Mouse (Mus musculus): ENCODE results near the gene Sinhcaf. TPM values are rescaled to one million over a fixed set of nuclear protein-coding genes. Genes with fewer than 3 reads are reported as not detected.
"Not testable (repeated sequence)": the region's sequence is repeated elsewhere in the genome, so short reads cannot be mapped to it uniquely, and the experiment has no call there.

Gene Sinhcaf
- polyA plus RNA-seq, 1 experiment from 2014 or later, result 144 TPM

GRCm38 (mm10) chr6:148911906-148912305, 34.4 kb downstream of the Sinhcaf start:
- not testable (repeated sequence) for H3K27me3 ChIP-seq; H3K4me2 ChIP-seq; H3K27ac ChIP-seq; H3K4me3 ChIP-seq (replicated peaks); H3K4me1 ChIP-seq; H3K9ac ChIP-seq; ATAC-seq (replicated peaks; ENCODE audit: low FRiP score); H3K36me3 ChIP-seq; H3K9me3 ChIP-seq (replicated peaks)
- WGBS, result 89% methylated on average over 8 of the region's 8 CpGs

- no peak overlapping the region for H3K27ac ChIP-seq
- ATAC-seq (replicated peaks; ENCODE audit: low FRiP score), result no peak
- no peak overlapping the region for H3K4me3 ChIP-seq (replicated peaks)
- H3K9ac ChIP-seq, result no peak overlapping the region
- no peaks in the 10 kb centered on the region for H3K4me1 ChIP-seq
- H3K27me3 ChIP-seq, result no peaks in the 10 kb centered on the region
- H3K36me3 ChIP-seq, result no peaks in the 10 kb centered on the region
- no peak overlapping the region for H3K4me2 ChIP-seq
- no peaks in the 10 kb centered on the region for H3K9me3 ChIP-seq (replicated peaks)
- WGBS, result 93% methylated on average over 9 of the region's 9 CpGs
Measured at GRCm38 (mm10) chr6:148906958-148907357, 39.3 kb downstream of the Sinhcaf start.

- no peaks in the 10 kb centered on the region for H3K27me3 ChIP-seq
- no peak for ATAC-seq (replicated peaks; ENCODE audit: low FRiP score)
- H3K4me1 ChIP-seq, result no peaks in the 10 kb centered on the region
- no peaks in the 10 kb centered on the region for H3K36me3 ChIP-seq
- WGBS, result 78% methylated on average over 3 of the region's 3 CpGs
- no peak overlapping the region for H3K27ac ChIP-seq
- H3K9me3 ChIP-seq (replicated peaks), result no peaks in the 10 kb centered on the region
- H3K9ac ChIP-seq, result no peak overlapping the region
- no peak overlapping the region for H3K4me3 ChIP-seq (replicated peaks)
- H3K4me2 ChIP-seq, result no peak overlapping the region
Measured at GRCm38 (mm10) chr6:148902728-148903127, 43.5 kb downstream of the Sinhcaf start.

GRCm38 (mm10) chr6:148896507-148896851, 49.8 kb downstream of the Sinhcaf start:
- ATAC-seq (replicated peaks; ENCODE audit: low FRiP score), result peak; percentile 34
- Histone ChIP-seq H3K27me3 (no peaks in the 10 kb centered on the region), H3K4me3 (replicated peaks) (peak overlapping the region; percentile 85), H3K9me3 (replicated peaks) (no peaks in the 10 kb centered on the region), H3K36me3 (no peaks in the 10 kb centered on the region), H3K4me1 (peaks cover 11% of the 10 kb centered on the region), H3K9ac (peak overlapping the region; percentile 74), H3K4me2 (peak overlapping the region; percentile 71), H3K27ac (peak overlapping the region; percentile 92)
- 52% methylated on average over 6 of the region's 6 CpGs for WGBS

- Histone ChIP-seq H3K36me3 (no peaks in the 10 kb centered on the region), H3K4me2 (peak within 1 kb of the TSS; percentile 71), H3K27ac (peak within 1 kb of the TSS; percentile 92), H3K27me3 (no peaks in the 10 kb centered on the region), H3K4me3 (replicated peaks) (peak within 1 kb of the TSS; percentile 85), H3K4me1 (peaks cover 11% of the 10 kb centered on the region), H3K9me3 (replicated peaks) (no peaks in the 10 kb centered on the region), H3K9ac (peak within 1 kb of the TSS; percentile 74)
- ATAC-seq (replicated peaks; ENCODE audit: low FRiP score), result peak; percentile 98
- WGBS, result under 1% methylated on average over 65 of the region's 65 CpGs
Measured at GRCm38 (mm10) chr6:148895773-148896506, 50.3 kb downstream of the Sinhcaf start, which contains the start of gene Caprin2. Gene Caprin2, minus strand, starts transcription at chr6:148896237.

GRCm38 (mm10) chr6:148894888-148895772, 51.1 kb downstream of the Sinhcaf start:
- peak overlapping the region; percentile 85 for H3K4me3 ChIP-seq (replicated peaks)
- H3K9ac ChIP-seq, result peak overlapping the region; percentile 74
- 13% methylated on average over 18 of the region's 18 CpGs for WGBS
- no peaks in the 10 kb centered on the region for H3K27me3 ChIP-seq
- no peak; the same call in 1 of the 2 replicates for ATAC-seq (replicated peaks; ENCODE audit: low FRiP score)
- peak overlapping the region; percentile 71 for H3K4me2 ChIP-seq
- H3K36me3 ChIP-seq, result no peaks in the 10 kb centered on the region
- H3K27ac ChIP-seq, result peak overlapping the region; percentile 92
- no peaks in the 10 kb centered on the region for H3K9me3 ChIP-seq (replicated peaks)
- H3K4me1 ChIP-seq, result peaks cover 11% of the 10 kb centered on the region

GRCm38 (mm10) chr6:148873911-148874310, 72.4 kb downstream of the Sinhcaf start:
- Histone ChIP-seq H3K36me3 (0 out of 2 replicates have a peak, but pooled peaks cover 5% of the 10 kb centered on the region), H3K9me3 (replicated peaks) (no peaks in the 10 kb centered on the region), H3K4me2 (no peak overlapping the region), H3K4me3 (replicated peaks) (no peak overlapping the region), H3K4me1 (no peaks in the 10 kb centered on the region), H3K9ac (no peak overlapping the region), H3K27ac (no peak overlapping the region), H3K27me3 (no peaks in the 10 kb centered on the region)
- WGBS, result 92% methylated on average over 1 of the region's 1 CpGs
- ATAC-seq (replicated peaks; ENCODE audit: low FRiP score), result no peak

Other genes with a start within 250 kb of the Sinhcaf start
- gene Ipo8, start 115.0 kb downstream of the Sinhcaf start, polyA plus RNA-seq (2015; fragmentation: Nextera tagmentation; extraction: Ambion mirVana), result 26.7 and 27.2 TPM in 2 replicates
- gene Caprin2, start 50.2 kb downstream of the Sinhcaf start, polyA plus RNA-seq (2015; fragmentation: Nextera tagmentation; extraction: Ambion mirVana), result 17.1 and 19.5 TPM in 2 replicates
- 9.1 and 9.6 TPM in 2 replicates for gene Dennd5b, start 155.2 kb upstream of the Sinhcaf start, polyA plus RNA-seq (2015; fragmentation: Nextera tagmentation; extraction: Ambion mirVana)
- not detected in 2 replicates for gene Gm10203, start 183.7 kb upstream of the Sinhcaf start, polyA plus RNA-seq (2015; fragmentation: Nextera tagmentation; extraction: Ambion mirVana)
- 20.4 and 21.8 TPM in 2 replicates for gene Etfbkmt, start 193.4 kb upstream of the Sinhcaf start, polyA plus RNA-seq (2015; fragmentation: Nextera tagmentation; extraction: Ambion mirVana)
- 31.2 and 35.7 TPM in 2 replicates for gene Amn1, start 242.2 kb upstream of the Sinhcaf start, polyA plus RNA-seq (2015; fragmentation: Nextera tagmentation; extraction: Ambion mirVana)

All from kidney, embryonic 15.5 days (tissue).